Mouse (Mus musculus) MEL (cell line): ENCODE data around the gene P2rx7. TPM values are rescaled to one million over a fixed set of nuclear protein-coding genes. Genes with fewer than 3 reads are reported as not detected.

ENCODE experiments used
- DNase-seq: peaks from one replicate; pipeline ENCODE4 v3.0.0; 2011; ENCODE audit warnings: low read depth, low spot score
- H3K27ac ChIP-seq: 2 replicates; pipeline ENCODE4 v1.5.1; 2012; ENCODE audit warnings: low read depth, mild to moderate bottlenecking, control low read depth, low read length, moderate library complexity; ENCODE audit not compliant: control insufficient read depth
- H3K27me3 ChIP-seq, 2 experiments: fragments of 150-350 bp in 1 of 2; sonication (generic) in 1 of 2; 2 replicates each; pipeline ENCODE4 v1.6.1; 2012; ENCODE audit warnings: low read length in 2 of 2, mild to moderate bottlenecking in 2 of 2, improper control_type of control experiment in 1 of 2, moderate library complexity in 1 of 2; ENCODE audit not compliant: insufficient read depth in 2 of 2, control insufficient read depth in 1 of 2
- H3K36me3 ChIP-seq, 2 experiments: 2 replicates each; pipeline ENCODE4 v1.6.1; 2012 to 2014; ENCODE audit warnings: low read length in 2 of 2, improper control_type of control experiment in 1 of 2, inconsistent platforms in 1 of 2, mild to moderate bottlenecking in 1 of 2; ENCODE audit not compliant: insufficient read depth in 2 of 2, control insufficient read depth in 1 of 2
- H3K4me1 ChIP-seq, 2 experiments: fragments of 150-350 bp in 1 of 2; sonication (generic) in 1 of 2; 2 replicates each; pipeline ENCODE4 v1.6.1; 2012; ENCODE audit warnings: low read length in 2 of 2, improper control_type of control experiment in 1 of 2, mild to moderate bottlenecking in 1 of 2; ENCODE audit not compliant: insufficient read depth in 2 of 2, control insufficient read depth in 1 of 2
- H3K4me3 ChIP-seq, 2 experiments: fragments of 150-350 bp in 1 of 2; sonication (generic) in 1 of 2; 2 replicates each; pipeline ENCODE4 v1.5.1; 2012; ENCODE audit warnings: low read depth in 2 of 2, low read length in 2 of 2, mild to moderate bottlenecking in 2 of 2, moderate library complexity in 2 of 2, control low read depth in 1 of 2, improper control_type of control experiment in 1 of 2; ENCODE audit not compliant: control insufficient read depth in 1 of 2, insufficient read depth in 1 of 2
- H3K79me2 ChIP-seq: 2 replicates; pipeline ENCODE4 v1.6.1; 2012; ENCODE audit warnings: mild to moderate bottlenecking, low read length, moderate library complexity; ENCODE audit not compliant: control insufficient read depth, poor library complexity, insufficient read depth
- H3K9ac ChIP-seq: 2 replicates; pipeline ENCODE4 v1.6.1; 2012; ENCODE audit warnings: low read depth, mild to moderate bottlenecking, control low read depth, low read length, moderate library complexity; ENCODE audit not compliant: control insufficient read depth, poor library complexity, severe bottlenecking
- H3K9me3 ChIP-seq: fragments of 150-350 bp; sonication (generic); replicated peaks from 2 replicates; pipeline ENCODE4 v1.6.1; 2012; ENCODE audit warnings: mild to moderate bottlenecking, low read length, improper control_type of control experiment, moderate library complexity; ENCODE audit not compliant: insufficient read depth
- BHLHE40 ChIP-seq: IDR thresholded peaks from 2 replicates; pipeline ENCODE4 v1.6.1; 2012; ENCODE audit warnings: low read depth, mild to moderate bottlenecking, inconsistent platforms, low read length, improper control_type of control experiment, borderline replicate concordance
- CHD1 ChIP-seq: IDR thresholded peaks from 2 replicates; pipeline ENCODE4 v1.6.1; 2012; ENCODE audit warnings: low read depth, mild to moderate bottlenecking, inconsistent platforms, low read length, improper control_type of control experiment
- CHD2 ChIP-seq: IDR thresholded peaks from 2 replicates; pipeline ENCODE4 v1.6.1; 2011; ENCODE audit warnings: low read length, improper control_type of control experiment
- CTCF ChIP-seq, 3 experiments: IDR thresholded peaks in 2 of 3; conservative IDR thresholded peaks in 1 of 3; 2 replicates each; pipeline ENCODE4 v1.5.1; 2011 to 2012; ENCODE audit warnings: low read length in 3 of 3, low read depth in 2 of 3, mild to moderate bottlenecking in 2 of 3, improper control_type of control experiment in 1 of 3, inconsistent platforms in 1 of 3, mixed read lengths in 1 of 3, moderate library complexity in 1 of 3; ENCODE audit not compliant: control insufficient read depth in 1 of 3, insufficient read depth in 1 of 3, poor library complexity in 1 of 3, severe bottlenecking in 1 of 3
- E2F4 ChIP-seq: IDR thresholded peaks from 2 replicates; pipeline ENCODE4 v1.6.1; 2011; ENCODE audit warnings: low read depth, low read length, improper control_type of control experiment, borderline replicate concordance
- EP300 ChIP-seq, 2 experiments: IDR thresholded peaks; 2 replicates each; pipeline ENCODE4 v1.6.1; 2011; ENCODE audit warnings: improper control_type of control experiment in 2 of 2, low read length in 2 of 2, low read depth in 1 of 2, mild to moderate bottlenecking in 1 of 2
- ETS1 ChIP-seq: IDR thresholded peaks from 2 replicates; pipeline ENCODE4 v1.6.1; 2012; ENCODE audit warnings: low read depth, mild to moderate bottlenecking, inconsistent platforms, low read length, improper control_type of control experiment, moderate library complexity
- HCFC1 ChIP-seq: IDR thresholded peaks from 2 replicates; pipeline ENCODE4 v1.6.1; 2012; ENCODE audit warnings: low read depth, mild to moderate bottlenecking, inconsistent platforms, low read length, improper control_type of control experiment, moderate library complexity
- KAT2A ChIP-seq: conservative IDR thresholded peaks from 2 replicates; pipeline ENCODE4 v1.6.1; 2012; ENCODE audit warnings: low read depth, low read length, improper control_type of control experiment, inconsistent platforms
- MAFK ChIP-seq: IDR thresholded peaks from 2 replicates; pipeline ENCODE4 v1.6.1; 2011; ENCODE audit warnings: low read depth, mild to moderate bottlenecking, low read length, improper control_type of control experiment, borderline replicate concordance
- MAX ChIP-seq: IDR thresholded peaks from 2 replicates; pipeline ENCODE4 v1.6.1; 2011; ENCODE audit warnings: low read length, improper control_type of control experiment
- MAZ ChIP-seq: IDR thresholded peaks from 2 replicates; pipeline ENCODE4 v1.6.1; 2012; ENCODE audit warnings: low read depth, mild to moderate bottlenecking, inconsistent platforms, low read length, improper control_type of control experiment
- MEF2A ChIP-seq: IDR thresholded peaks from 2 replicates; pipeline ENCODE4 v1.6.1; 2014; ENCODE audit warnings: low read depth, mild to moderate bottlenecking, inconsistent platforms, low read length, improper control_type of control experiment; ENCODE audit not compliant: poor library complexity, insufficient replicate concordance, severe bottlenecking; ENCODE audit errors: extremely low read depth
- MYB ChIP-seq: IDR thresholded peaks from 2 replicates; pipeline ENCODE4 v1.6.1; 2011; ENCODE audit warnings: mild to moderate bottlenecking, low read depth, low read length, improper control_type of control experiment
- MYC ChIP-seq: IDR thresholded peaks from 2 replicates; pipeline ENCODE4 v1.6.1; 2011; ENCODE audit warnings: low read depth, mild to moderate bottlenecking, low read length, improper control_type of control experiment, moderate library complexity
- NELFE ChIP-seq: IDR thresholded peaks from 2 replicates; pipeline ENCODE4 v1.6.1; 2011; ENCODE audit warnings: low read depth, low read length, improper control_type of control experiment
- NRF1 ChIP-seq: IDR thresholded peaks from 2 replicates; pipeline ENCODE4 v1.6.1; 2014; ENCODE audit warnings: low read depth, mild to moderate bottlenecking, inconsistent platforms, low read length, improper control_type of control experiment, moderate library complexity; ENCODE audit not compliant: poor library complexity, insufficient read depth, severe bottlenecking
- POLR2A ChIP-seq, 2 experiments: IDR thresholded peaks; 2 replicates each; pipeline ENCODE4 v1.6.1; 2011 to 2012; ENCODE audit warnings: low read length in 2 of 2, mild to moderate bottlenecking in 2 of 2, control low read depth in 1 of 2, improper control_type of control experiment in 1 of 2, low read depth in 1 of 2, moderate library complexity in 1 of 2; ENCODE audit not compliant: control insufficient read depth in 1 of 2, insufficient read depth in 1 of 2, poor library complexity in 1 of 2
- POLR2AphosphoS2 ChIP-seq: IDR thresholded peaks from 2 replicates; pipeline ENCODE4 v1.6.1; 2011; ENCODE audit warnings: low read length, improper control_type of control experiment
- POLR2AphosphoS5 ChIP-seq: IDR thresholded peaks from 2 replicates; pipeline ENCODE4 v1.6.1; 2012; ENCODE audit warnings: low read depth, borderline replicate concordance, mild to moderate bottlenecking, inconsistent platforms, low read length, moderate library complexity, mixed read lengths
- RAD21 ChIP-seq: IDR thresholded peaks from 2 replicates; pipeline ENCODE4 v1.6.1; 2011; ENCODE audit warnings: mild to moderate bottlenecking, low read depth, low read length, improper control_type of control experiment
- RCOR1 ChIP-seq: IDR thresholded peaks from 2 replicates; pipeline ENCODE4 v1.6.1; 2012; ENCODE audit warnings: low read depth, mild to moderate bottlenecking, inconsistent platforms, low read length, improper control_type of control experiment
- SIN3A ChIP-seq: IDR thresholded peaks from 2 replicates; pipeline ENCODE4 v1.6.1; 2012; ENCODE audit warnings: low read length, improper control_type of control experiment, inconsistent platforms
- SMC3 ChIP-seq: IDR thresholded peaks from 2 replicates; pipeline ENCODE4 v1.6.1; 2011; ENCODE audit warnings: low read depth, low read length, improper control_type of control experiment
- TBP ChIP-seq: IDR thresholded peaks from 2 replicates; pipeline ENCODE4 v1.8.0; 2011; ENCODE audit warnings: low read depth, low read length, improper control_type of control experiment
- TCF12 ChIP-seq: IDR thresholded peaks from 2 replicates; pipeline ENCODE4 v1.6.1; 2014; ENCODE audit warnings: low read depth, mild to moderate bottlenecking, inconsistent platforms, low read length, improper control_type of control experiment, moderate library complexity
- UBTF ChIP-seq: IDR thresholded peaks from 2 replicates; pipeline ENCODE4 v1.6.1; 2012; ENCODE audit warnings: low read depth, mild to moderate bottlenecking, inconsistent platforms, low read length, improper control_type of control experiment, moderate library complexity, borderline replicate concordance; ENCODE audit not compliant: insufficient read depth
- USF1 ChIP-seq: IDR thresholded peaks from 2 replicates; pipeline ENCODE4 v1.6.1; 2014; ENCODE audit warnings: low read depth, mild to moderate bottlenecking, inconsistent platforms, low read length, improper control_type of control experiment, moderate library complexity
- USF2 ChIP-seq, 2 experiments: IDR thresholded peaks; 2 replicates each; pipeline ENCODE4 v1.6.1; 2011 to 2012; ENCODE audit warnings: improper control_type of control experiment in 2 of 2, low read length in 2 of 2, borderline replicate concordance in 1 of 2, inconsistent platforms in 1 of 2, low read depth in 1 of 2, mild to moderate bottlenecking in 1 of 2; ENCODE audit not compliant: insufficient read depth in 1 of 2
- ZKSCAN1 ChIP-seq: IDR thresholded peaks from 2 replicates; pipeline ENCODE4 v1.6.1; 2012; ENCODE audit warnings: low read depth, mild to moderate bottlenecking, inconsistent platforms, low read length, improper control_type of control experiment, moderate library complexity
- ZMIZ1 ChIP-seq: IDR thresholded peaks from 2 replicates; pipeline ENCODE4 v1.6.1; 2012; ENCODE audit warnings: low read depth, mild to moderate bottlenecking, inconsistent platforms, low read length, improper control_type of control experiment, moderate library complexity
- ZNF384 ChIP-seq: IDR thresholded peaks from 2 replicates; pipeline ENCODE4 v1.6.1; 2012; ENCODE audit warnings: low read depth, mild to moderate bottlenecking, inconsistent platforms, low read length, improper control_type of control experiment
- polyA plus RNA-seq, 2 experiments: library from polyadenylated mRNA; stranded (reverse) in 1 of 2; unstranded in 1 of 2; fragments of >175 nt in 1 of 2; fragments of >200 nt in 1 of 2; gene quantifications; 2 replicates each; pipeline versions ENCODE4 v1.2.1 to v1.2.4; 2012; ENCODE audit warnings: low replicate concordance in 2 of 2, low read depth in 1 of 2; ENCODE audit not compliant: insufficient read length in 2 of 2, insufficient read depth in 1 of 2, missing spikeins in 1 of 2
- total RNA-seq: library from RNA; depleted of rRNA; stranded (reverse); fragments of 300-350 nt; gene quantifications from 2 replicates; pipeline ENCODE4 v1.2.3, GENCODE M21; 2012

P2rx7 gene
- total and polyA plus RNA-seq, 3 experiments, result 29.3 to 254 (median 40.8) TPM

DNA sequence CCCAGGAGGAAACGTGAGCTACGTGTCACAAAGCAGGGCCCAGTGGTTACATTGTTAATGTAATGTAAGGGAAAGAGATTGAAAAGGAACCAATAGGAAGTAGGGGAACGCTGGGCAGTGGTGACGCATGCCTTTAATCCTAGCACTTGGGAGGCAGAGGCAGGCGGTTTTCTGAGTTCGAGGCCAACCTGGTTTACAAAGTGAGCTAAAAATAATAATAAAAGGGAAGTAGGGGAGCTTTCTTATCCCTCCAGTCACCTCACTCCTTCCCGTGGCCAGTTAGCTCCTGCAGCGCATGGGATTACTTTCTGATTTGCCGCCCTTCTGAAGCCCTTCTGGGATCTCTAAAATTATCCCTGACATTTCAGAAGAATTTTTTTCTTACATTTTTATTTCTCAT is 19.9 kb upstream of the P2rx7 start (continued):
- TF ChIP-seq ZKSCAN1 (no peak), RCOR1 (no peak; the same call in 1 of the 2 replicates), SMC3 (no peak), CHD1 (no peak; the same call in 1 of the 2 replicates), KAT2A (no peak), ZMIZ1 (no peak), USF1 (no peak; the same call in 1 of the 2 replicates), POLR2AphosphoS2 (no peak), HCFC1 (no peak), CHD2 (no peak), NELFE (peak; percentile 33; the same call in 1 of the 2 replicates), MYB (no peak), USF2 (IDR thresholded peaks at IDR 0.05; ENCODE audit: borderline replicate concordance in 1 of 2, insufficient read depth in 1 of 2, low read depth in 1 of 2, low read length in 2 of 2) (no peak), MAZ (no peak), ETS1 (peak; percentile 66), MAFK (no peak)

- DNase-seq, result peak; percentile 98
- Histone ChIP-seq H3K36me3 (peaks cover 0 to 17% of the 10 kb centered on the region in 2 experiments; a peak in 2 of 4 replicates), H3K9ac (peak overlapping the region; percentile 77), H3K4me3 (peak overlapping the region; percentile 64 to 69), H3K4me1 (peaks cover 10 to 38% of the 10 kb centered on the region in 2 experiments), H3K79me2 (peaks cover 2% of the 10 kb centered on the region; the same call in 1 of the 2 replicates), H3K9me3 (no peaks in the 10 kb centered on the region), H3K27ac (peak overlapping the region; percentile 99), H3K27me3 (no peaks in the 10 kb centered on the region)
- TF ChIP-seq USF1 (peak; percentile 100), MEF2A (peak; percentile 52; the same call in 1 of the 2 replicates), ZNF384 (no peak), MAFK (0 out of 2 replicates have a peak, but pooled peaks have one; percentile 46), NRF1 (0 out of 2 replicates have a peak, but pooled peaks have one; percentile 11), MYC (peak; percentile 64), MAX (peak; percentile 98), POLR2AphosphoS5 (peak; percentile 94; the same call in 1 of the 2 replicates), CHD2 (peak; percentile 11; the same call in 1 of the 2 replicates), ZKSCAN1 (no peak), POLR2A (IDR thresholded peaks at IDR 0.05; ENCODE audit: control insufficient read depth in 1 of 2, insufficient read depth in 1 of 2, low read depth in 1 of 2, low read length in 2 of 2, poor library complexity in 1 of 2) (peak in 1 of 2 experiments; percentile 87; a peak in 2 of 4 replicates), EP300 (IDR thresholded peaks at IDR 0.05; ENCODE audit: low read depth in 1 of 2, low read length in 2 of 2) (peak in 1 of 2 experiments; percentile 63; a peak in 3 of 4 replicates), NELFE (peak; percentile 76), BHLHE40 (no peak), MAZ (no peak), ZMIZ1 (peak; percentile 98), TBP (peak; percentile 97), RCOR1 (no peak), UBTF (0 out of 2 replicates have a peak, but pooled peaks have one; percentile 67), CTCF (IDR thresholded peaks at IDR 0.05 in 2 of 3, conservative IDR thresholded peaks at IDR 0.05 in 1 of 3; ENCODE audit: control insufficient read depth in 1 of 3, insufficient read depth in 1 of 3, low read depth in 2 of 3, low read length in 3 of 3, poor library complexity in 1 of 3, severe bottlenecking in 1 of 3) (no peak), RAD21 (no peak), E2F4 (no peak), TCF12 (peak; percentile 73), KAT2A (peak; percentile 32; the same call in 1 of the 2 replicates), SIN3A (peak; percentile 49; the same call in 1 of the 2 replicates), ETS1 (peak; percentile 64)
Observed at GRCm38 (mm10) chr5:122624952-122625479, 18.7 kb upstream of the P2rx7 start.
